Mouse (Mus musculus) liver, embryonic 13.5 days (tissue): ENCODE data around the gene Cd72. TPM values are rescaled to one million over a fixed set of nuclear protein-coding genes. Genes with fewer than 3 reads are reported as not detected.
A peak's percentile ranks its signal among the peaks of the same experiment; 100 is the strongest.

Experiments used
- ATAC-seq: fragments of 200-750 bp; cut with Nextera tagmentation; 2 replicates; pipeline ENCODE4 v1.8.0; 2017; ENCODE audit warnings: low read depth, mild to moderate bottlenecking, moderate number of reproducible peaks, moderate library complexity
- DNase-seq: peaks from one replicate; pipeline ENCODE4 v3.0.0; 2022
- H3K27ac ChIP-seq: fragments of 300-500 bp; sonication (generic); 2 replicates; pipeline ENCODE4 v1.5.1; 2015; ENCODE audit warnings: moderate library complexity, mild to moderate bottlenecking, inconsistent platforms
- H3K27me3 ChIP-seq: fragments of 300-500 bp; sonication (generic); 2 replicates; pipeline ENCODE4 v1.6.1; 2015; ENCODE audit warnings: mild to moderate bottlenecking, inconsistent platforms
- H3K36me3 ChIP-seq: fragments of 300-500 bp; sonication (generic); 2 replicates; pipeline ENCODE4 v1.6.1; 2015; ENCODE audit warnings: mild to moderate bottlenecking, inconsistent platforms
- H3K4me1 ChIP-seq: fragments of 300-500 bp; sonication (generic); replicated peaks from 2 replicates; pipeline ENCODE4 v1.6.1; 2015; ENCODE audit warnings: inconsistent platforms
- H3K4me2 ChIP-seq: fragments of 300-500 bp; sonication (generic); 2 replicates; pipeline ENCODE4 v1.6.1; 2015; ENCODE audit warnings: inconsistent platforms, mild to moderate bottlenecking, moderate library complexity
- H3K4me3 ChIP-seq: fragments of 300-500 bp; sonication (generic); replicated peaks from 2 replicates; pipeline ENCODE4 v1.5.1; 2015; ENCODE audit warnings: mild to moderate bottlenecking, inconsistent platforms
- H3K9ac ChIP-seq: fragments of 300-500 bp; sonication (generic); 2 replicates; pipeline ENCODE4 v1.6.1; 2015; ENCODE audit warnings: mild to moderate bottlenecking, inconsistent platforms
- H3K9me3 ChIP-seq: fragments of 300-500 bp; sonication (generic); replicated peaks from 2 replicates; pipeline ENCODE4 v1.6.1; 2016; ENCODE audit warnings: inconsistent platforms
- WGBS: fragments of 180-500 bp; shearing (Covaris S2); methylation state at CpG from one replicate; pipeline ENCODE4 v1.1.7; 2015; ENCODE audit not compliant: insufficient replicate concordance; 5-methylcytosine and 5-hydroxymethylcytosine counted together
- polyA plus RNA-seq: library from polyadenylated mRNA; unstranded; fragments of >200 nt; fragmentation: Nextera tagmentation; extraction: Ambion mirVana; gene quantifications from 2 replicates; pipeline ENCODE4 v1.2.1, GENCODE M21; 2015

Gene Cd72
- 0.48 and 0.70 TPM in 2 replicates for polyA plus RNA-seq

DNA sequence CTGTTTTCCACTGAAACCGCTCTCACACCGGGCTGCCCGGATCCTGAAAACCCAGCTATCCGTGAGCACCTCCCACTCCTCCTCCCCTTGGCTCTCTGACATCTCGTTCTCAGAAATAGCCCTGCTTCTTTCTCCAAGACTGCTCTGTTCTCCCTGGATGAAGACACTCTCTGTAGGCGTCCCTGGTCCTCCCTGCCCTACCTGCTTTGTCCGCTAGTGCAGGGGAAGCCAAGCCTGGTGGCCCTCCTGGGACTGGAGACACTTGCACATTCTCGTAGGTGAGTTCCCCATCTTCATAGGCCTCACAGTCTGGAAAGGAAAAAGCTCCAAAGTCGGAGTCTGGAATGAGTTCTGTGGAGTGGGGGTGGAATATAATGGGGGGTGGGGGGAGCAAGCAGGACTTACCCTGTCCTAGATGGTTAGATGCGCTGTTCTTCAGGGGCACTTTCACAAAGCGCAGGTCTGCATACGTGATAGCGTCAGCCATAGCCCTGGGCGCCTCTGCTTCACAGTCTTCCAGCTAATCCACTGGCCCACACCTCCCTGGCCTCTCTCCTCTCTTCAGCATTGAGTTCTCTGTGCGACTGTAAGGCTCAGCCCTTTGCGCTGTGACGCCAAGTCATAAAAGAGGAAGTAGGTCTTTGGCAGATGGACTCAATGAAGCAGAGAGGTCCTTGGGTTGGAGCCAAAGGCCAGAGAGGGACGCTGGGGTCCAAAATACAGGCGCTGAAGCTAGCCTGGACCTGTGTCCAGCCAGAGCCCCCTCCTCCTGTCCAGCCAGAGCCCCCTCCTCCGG is at the start of gene Cd72:
Gene Cd72 (minus strand): TSS at position 588 of the 796 bp plus-strand sequence.
- WGBS, result 14% methylated on average over 20 of the region's 20 CpGs
- Histone ChIP-seq H3K27me3 (peaks cover 45% of the 10 kb centered on the region), H3K9ac (no peak within 1 kb of the TSS), H3K4me1 (no peaks in the 10 kb centered on the region), H3K9me3 (no peaks in the 10 kb centered on the region), H3K36me3 (no peaks in the 10 kb centered on the region), H3K4me2 (peak within 1 kb of the TSS; percentile 19), H3K27ac (no peak within 1 kb of the TSS), H3K4me3 (no peak within 1 kb of the TSS; the same call in 1 of the 2 replicates)
- ATAC-seq (no peak), DNase-seq (no peak)

DNA sequence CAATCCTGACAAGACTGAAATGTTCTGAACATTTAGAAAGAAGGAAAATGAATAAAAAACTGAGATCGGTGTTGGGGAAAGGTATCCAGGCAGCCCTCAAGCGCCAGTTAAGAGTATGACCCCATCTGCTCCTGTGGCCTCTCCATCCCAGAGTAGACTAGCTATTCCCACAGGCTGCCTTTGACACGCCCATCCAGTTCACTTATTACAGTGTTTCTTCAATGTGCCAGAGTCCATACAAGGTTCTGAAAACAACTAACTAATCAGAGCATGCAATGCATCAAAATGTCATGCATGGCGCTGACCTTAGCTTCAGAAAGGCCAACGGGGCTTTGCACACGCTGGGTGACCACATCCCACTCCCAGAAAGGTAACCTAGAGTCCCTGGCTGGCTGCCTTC is 49.1 kb upstream of the Cd72 start:
- Histone ChIP-seq H3K4me3 (no peak overlapping the region), H3K27ac (no peak overlapping the region), H3K4me2 (no peak overlapping the region), H3K27me3 (peaks cover 12% of the 10 kb centered on the region), H3K4me1 (peaks cover 38% of the 10 kb centered on the region), H3K9ac (no peak overlapping the region), H3K9me3 (no peaks in the 10 kb centered on the region), H3K36me3 (no peaks in the 10 kb centered on the region)
- WGBS, result 67% methylated on average over 6 of the region's 6 CpGs
- no peak for DNase-seq
- ATAC-seq, result no peak

DNA sequence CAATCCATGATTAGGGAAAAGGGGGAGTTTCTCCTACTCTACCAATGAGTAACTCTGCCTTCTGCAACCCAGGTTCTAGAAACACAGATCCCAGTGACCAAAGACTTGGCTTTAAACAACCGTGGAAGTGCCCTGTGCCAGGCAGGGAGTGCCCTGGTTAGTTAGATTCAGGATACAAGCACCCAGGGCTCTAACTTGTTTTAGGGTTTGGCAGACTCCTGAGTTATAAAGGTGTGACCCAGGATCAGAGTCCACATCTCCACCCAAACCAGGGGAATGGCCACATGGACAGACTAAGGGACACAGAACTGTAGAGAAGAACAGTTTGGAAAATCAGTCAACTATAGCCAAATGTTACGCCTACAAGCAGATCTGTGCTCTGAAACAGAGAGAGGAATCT is 48.6 kb upstream of the Cd72 start:
- Histone ChIP-seq H3K4me2 (no peak overlapping the region), H3K4me1 (peaks cover 38% of the 10 kb centered on the region), H3K9me3 (no peaks in the 10 kb centered on the region), H3K4me3 (no peak overlapping the region), H3K27ac (no peak overlapping the region), H3K27me3 (peaks cover 12% of the 10 kb centered on the region), H3K36me3 (no peaks in the 10 kb centered on the region), H3K9ac (no peak overlapping the region)
- WGBS, result 69% methylated on average over 2 of the region's 2 CpGs
- no peak for DNase-seq
- ATAC-seq, result no peak

DNA sequence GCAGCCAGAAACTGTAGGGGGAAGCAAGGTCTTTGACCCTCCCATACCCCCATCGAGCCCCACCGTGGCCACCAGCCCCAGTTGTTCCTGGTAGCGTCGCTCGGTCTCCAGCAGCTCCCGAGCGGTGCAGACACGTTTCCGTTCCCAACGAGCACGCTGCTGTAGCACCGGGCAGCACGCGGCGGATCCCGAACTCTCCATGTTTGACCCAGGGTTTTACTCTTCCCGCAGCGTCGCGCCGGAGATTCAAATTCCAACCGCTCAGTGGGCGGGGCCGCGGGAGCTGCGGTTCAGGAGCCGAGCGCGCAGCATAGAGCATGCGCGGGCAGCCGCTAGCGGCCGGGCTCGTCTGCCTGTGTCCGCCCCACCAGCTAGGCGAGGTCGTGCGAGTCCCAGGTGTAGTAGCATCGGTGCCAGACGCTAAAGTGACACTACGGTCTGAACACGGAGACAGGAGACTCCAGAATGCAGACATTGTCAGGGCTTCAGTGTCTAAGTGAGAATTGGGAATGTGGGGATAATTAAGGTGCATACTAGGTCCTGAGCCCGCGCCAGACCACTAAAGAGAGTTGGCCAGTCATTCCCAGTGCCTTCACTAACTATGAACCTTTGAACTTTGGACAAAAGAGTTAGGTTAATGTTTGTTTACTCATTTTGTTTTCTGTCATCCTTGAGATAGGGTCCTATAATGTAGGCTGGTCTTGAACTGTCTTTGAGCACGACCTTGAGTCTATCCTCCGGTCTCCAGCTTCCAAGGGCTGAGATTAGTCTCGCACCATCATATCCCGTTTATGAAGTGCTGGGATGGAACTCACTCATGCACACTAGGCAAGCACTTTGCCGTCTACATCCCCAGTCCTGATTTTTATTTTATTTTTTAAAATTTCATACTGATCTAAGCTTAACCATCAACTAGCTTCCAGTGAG is 45.2 kb upstream of the Cd72 start, which contains the start of gene Arhgef39:
Gene Arhgef39 (minus strand): TSS at position 289 of the 927 bp plus-strand sequence.
- peak within 1 kb of the TSS; percentile 80 for H3K4me3 ChIP-seq
- ATAC-seq, result peak; percentile 91
- peaks cover 30% of the 10 kb centered on the region for H3K36me3 ChIP-seq
- peak within 1 kb of the TSS; percentile 78 for H3K4me2 ChIP-seq
- WGBS, result 7% methylated on average over 50 of the region's 50 CpGs
- H3K9ac ChIP-seq, result peak within 1 kb of the TSS; percentile 89
- DNase-seq, result peak; percentile 85
- H3K4me1 ChIP-seq, result peaks cover 59% of the 10 kb centered on the region
- peak within 1 kb of the TSS; percentile 80 for H3K27ac ChIP-seq
- no peaks in the 10 kb centered on the region; the same call in 1 of the 2 replicates for H3K27me3 ChIP-seq
- no peaks in the 10 kb centered on the region for H3K9me3 ChIP-seq

DNA sequence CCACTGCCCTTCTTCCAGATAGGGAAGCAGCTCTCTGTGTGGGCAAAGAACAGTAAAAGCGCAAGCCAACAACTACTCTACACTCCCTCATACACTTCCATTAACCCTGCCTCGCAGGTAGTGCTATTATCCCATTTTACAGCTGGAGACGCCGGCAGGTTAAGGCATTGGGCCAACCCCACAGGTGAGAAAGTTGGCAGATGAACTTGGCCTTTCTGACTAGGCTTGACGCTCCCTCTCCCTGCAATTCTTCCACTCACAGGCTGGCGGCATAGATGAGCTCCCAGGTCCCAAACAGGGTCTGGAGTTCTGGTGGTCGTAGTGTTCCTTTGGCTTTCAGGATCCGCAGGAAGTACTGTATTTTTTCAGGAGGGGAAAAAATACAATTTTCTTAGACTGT is 44.6 kb upstream of the Cd72 start:
- DNase-seq, result no peak
- Histone ChIP-seq H3K4me1 (peaks cover 59% of the 10 kb centered on the region), H3K27me3 (no peaks in the 10 kb centered on the region; the same call in 1 of the 2 replicates), H3K36me3 (peaks cover 30% of the 10 kb centered on the region), H3K4me2 (peak overlapping the region; percentile 78), H3K9ac (peak overlapping the region; percentile 89), H3K4me3 (peak overlapping the region; percentile 80), H3K9me3 (no peaks in the 10 kb centered on the region), H3K27ac (peak overlapping the region; percentile 80)
- WGBS, result 6% methylated on average over 8 of the region's 8 CpGs
- peak; percentile 57 for ATAC-seq

DNA sequence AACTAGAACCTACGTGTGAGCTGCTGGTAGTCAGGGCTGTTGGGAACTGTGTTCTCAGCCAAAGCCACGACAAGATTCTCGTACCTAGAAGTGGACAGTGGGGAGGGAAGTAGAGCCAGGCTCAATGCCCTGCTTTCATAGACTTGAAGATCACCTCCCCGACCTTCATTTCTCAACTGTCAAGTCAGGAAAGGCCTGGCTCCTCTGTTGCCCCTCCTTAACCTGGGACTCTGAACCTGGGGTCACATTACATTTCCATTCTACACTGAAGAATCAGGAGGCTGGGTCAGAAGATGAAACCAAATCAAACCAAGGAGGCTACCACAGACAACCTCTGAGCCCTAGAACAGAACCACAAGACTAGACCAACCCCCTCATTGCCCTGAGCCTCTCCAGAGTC is 43.5 kb upstream of the Cd72 start:
- Histone ChIP-seq H3K4me3 (peak overlapping the region; percentile 80), H3K27ac (0 out of 2 replicates have a peak overlapping the region, but pooled peaks have one; percentile 9), H3K4me1 (peaks cover 57% of the 10 kb centered on the region), H3K9ac (peak overlapping the region; percentile 89), H3K4me2 (peak overlapping the region; percentile 78), H3K27me3 (no peaks in the 10 kb centered on the region; the same call in 1 of the 2 replicates), H3K9me3 (no peaks in the 10 kb centered on the region), H3K36me3 (peaks cover 30% of the 10 kb centered on the region)
- ATAC-seq, result no peak
- no peak for DNase-seq
- 61% methylated on average over 4 of the region's 4 CpGs for WGBS

DNA sequence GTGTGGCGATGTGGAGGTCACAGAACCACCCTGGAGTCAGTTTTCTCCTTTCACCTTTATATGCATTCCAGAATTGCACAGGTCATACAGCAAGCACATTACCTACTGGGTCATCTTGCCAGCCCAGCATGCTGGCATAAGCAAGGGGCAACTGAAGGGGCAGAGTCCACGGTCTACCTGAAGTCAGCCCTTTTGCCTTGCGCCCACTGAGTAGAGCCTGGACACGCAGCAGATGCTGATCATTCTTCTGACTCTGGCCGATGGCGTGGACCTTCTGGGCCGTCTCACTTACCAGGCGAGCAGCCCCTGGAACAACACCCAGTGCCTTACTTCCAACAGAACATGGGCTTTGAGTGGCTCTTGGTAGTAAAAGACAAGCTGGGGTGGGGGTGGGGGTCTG is 43.0 kb upstream of the Cd72 start:
- H3K4me2 ChIP-seq, result peak overlapping the region; percentile 78
- H3K36me3 ChIP-seq, result peaks cover 30% of the 10 kb centered on the region
- H3K4me1 ChIP-seq, result peaks cover 58% of the 10 kb centered on the region
- H3K27me3 ChIP-seq, result no peaks in the 10 kb centered on the region; the same call in 1 of the 2 replicates
- H3K9ac ChIP-seq, result peak overlapping the region; percentile 89
- H3K4me3 ChIP-seq, result peak overlapping the region; percentile 80
- ATAC-seq (no peak), DNase-seq (no peak)
- no peak overlapping the region for H3K27ac ChIP-seq
- WGBS, result 89% methylated on average over 8 of the region's 8 CpGs
- no peaks in the 10 kb centered on the region for H3K9me3 ChIP-seq

DNA sequence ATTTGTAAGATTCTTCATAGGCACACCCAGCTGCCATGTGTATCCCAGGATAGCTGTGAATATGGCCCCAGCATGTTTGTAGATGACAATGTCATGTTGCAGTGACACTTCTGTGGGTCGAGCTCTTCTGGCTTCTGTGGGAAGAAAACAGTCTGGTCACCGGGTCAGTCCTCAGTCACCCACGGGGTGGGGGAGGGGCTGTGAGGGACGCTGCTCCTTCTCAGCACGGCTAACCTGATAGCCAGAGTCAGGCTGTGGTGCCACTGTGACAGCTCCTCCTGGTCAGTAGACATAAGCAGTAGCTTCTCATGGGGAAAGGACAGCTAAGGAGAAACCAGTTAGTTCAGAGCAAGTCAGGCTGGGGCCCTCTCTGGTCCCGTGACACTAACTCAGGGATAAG is 42.2 kb upstream of the Cd72 start:
- ATAC-seq (no peak), DNase-seq (no peak)
- no peak overlapping the region for H3K4me2 ChIP-seq
- no peak overlapping the region for H3K9ac ChIP-seq
- H3K4me1 ChIP-seq, result peaks cover 64% of the 10 kb centered on the region
- H3K4me3 ChIP-seq, result no peak overlapping the region
- 67% methylated on average over 6 of the region's 6 CpGs for WGBS
- no peaks in the 10 kb centered on the region; the same call in 1 of the 2 replicates for H3K27me3 ChIP-seq
- H3K36me3 ChIP-seq, result peaks cover 30% of the 10 kb centered on the region
- H3K9me3 ChIP-seq, result no peaks in the 10 kb centered on the region
- no peak overlapping the region for H3K27ac ChIP-seq

DNA sequence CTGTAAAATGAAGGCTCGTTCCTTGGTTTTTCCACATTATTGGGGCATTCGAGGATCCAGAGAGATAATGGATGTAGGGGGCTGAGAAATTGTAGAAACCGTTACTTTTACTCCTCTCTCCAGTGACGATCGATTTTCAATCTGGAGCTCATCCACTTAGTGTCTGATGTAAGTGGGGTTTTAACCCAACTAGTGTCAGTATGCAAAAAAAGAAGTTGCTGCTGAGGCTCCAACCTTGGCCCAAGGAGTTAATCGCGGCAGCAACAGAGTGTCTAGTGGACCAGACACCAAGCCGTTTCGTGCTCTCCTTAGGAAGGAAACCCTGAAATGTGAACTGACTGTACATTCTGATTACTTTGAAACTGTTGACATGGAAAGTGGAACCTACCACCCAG is 39.4 kb upstream of the Cd72 start:
- Histone ChIP-seq H3K4me2 (peak overlapping the region; percentile 87), H3K27me3 (no peaks in the 10 kb centered on the region), H3K27ac (peak overlapping the region; percentile 82), H3K36me3 (peaks cover 30% of the 10 kb centered on the region), H3K9me3 (no peaks in the 10 kb centered on the region), H3K9ac (peak overlapping the region; percentile 88), H3K4me3 (peak overlapping the region; percentile 81), H3K4me1 (peaks cover 75% of the 10 kb centered on the region)
- DNase-seq (no peak), ATAC-seq (no peak)
- WGBS, result 2% methylated on average over 9 of the region's 9 CpGs

DNA sequence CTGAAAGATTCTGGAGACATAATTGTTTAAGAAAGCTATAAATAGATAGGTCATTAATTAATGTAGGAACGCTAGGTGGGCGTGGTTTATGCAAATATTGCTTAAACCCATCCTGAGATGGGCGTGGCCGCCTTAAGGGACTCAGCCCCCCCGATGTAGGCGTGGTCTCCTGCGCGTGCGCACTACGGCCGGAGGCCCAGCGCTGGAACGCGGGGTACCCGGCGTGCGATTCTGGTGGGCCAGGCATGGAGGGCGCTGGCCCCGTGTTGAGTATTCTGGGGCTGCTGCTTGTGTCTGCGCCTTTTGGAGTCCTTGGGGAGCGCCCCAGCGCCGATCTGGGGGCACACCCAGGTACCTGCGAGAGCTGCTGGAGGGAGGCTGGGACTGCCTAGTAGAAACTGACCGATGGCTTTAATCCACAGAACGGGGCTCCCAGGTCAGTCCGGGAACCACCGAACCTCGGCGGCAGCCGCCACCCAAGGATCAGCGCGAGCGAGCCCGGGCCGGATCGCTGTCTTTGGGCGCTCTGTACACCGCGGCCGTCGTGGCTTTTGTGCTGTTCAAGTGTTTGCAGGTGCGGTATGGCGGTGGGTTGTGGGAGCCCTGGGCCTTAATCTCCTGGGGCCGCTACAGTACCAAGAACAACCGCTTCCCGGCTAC is 38.9 kb upstream of the Cd72 start:
- H3K27me3 ChIP-seq, result no peaks in the 10 kb centered on the region
- H3K9ac ChIP-seq, result peak overlapping the region; percentile 88
- peak; percentile 79 for ATAC-seq
- H3K36me3 ChIP-seq, result peaks cover 30% of the 10 kb centered on the region
- peak overlapping the region; percentile 87 for H3K4me2 ChIP-seq
- peak overlapping the region; percentile 81 for H3K4me3 ChIP-seq
- WGBS, result under 1% methylated on average over 47 of the region's 47 CpGs
- no peaks in the 10 kb centered on the region for H3K9me3 ChIP-seq
- H3K27ac ChIP-seq, result peak overlapping the region; percentile 82
- peaks cover 71% of the 10 kb centered on the region for H3K4me1 ChIP-seq
- DNase-seq, result peak; percentile 96
